Mouse (Mus musculus): ENCODE measurements at regions not wholly inside any gene's neighbourhood (a gene's known extent, or its start where the extent isn't known, plus 50 kb on each side); places are given as distances from the start of the nearest gene placed in this dataset.
"Not testable (repeated sequence)": the region's sequence is repeated elsewhere in the genome, so short reads cannot be mapped to it uniquely, and the experiment has no call there.

GRCm38 (mm10) chr13:97356923-97357807, 116.3 kb downstream of the Enc1 start:
- no peak for DNase-seq (ENCODE audit: low spot score in 2 of 2)

DNA sequence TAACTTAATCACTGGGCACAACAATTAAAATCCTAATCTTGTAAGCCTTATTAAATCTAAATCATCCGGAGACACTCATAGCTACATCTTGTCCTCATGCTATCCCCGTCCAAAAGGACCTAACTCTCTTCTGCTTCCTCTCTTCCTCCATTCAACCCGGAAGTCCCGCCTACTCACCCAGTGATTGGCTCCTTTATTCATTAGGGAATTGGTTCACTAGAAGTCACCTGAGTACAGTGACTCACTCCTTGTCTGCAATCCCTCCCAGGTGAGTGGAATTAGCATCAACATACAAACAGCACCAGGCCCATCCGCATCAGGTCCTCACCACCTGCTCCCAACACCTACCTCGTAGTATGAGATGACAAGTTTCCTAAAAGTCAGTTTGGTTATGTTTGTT, 114.5 kb downstream of the Enc1 start:
- DNase-seq (ENCODE audit: low spot score in 2 of 2) = not testable (repeated sequence)

- DNase-seq (ENCODE audit: low spot score in 2 of 2) = no peak
Measured at GRCm38 (mm10) chr13:97347696-97348095, 106.8 kb downstream of the Enc1 start.

- DNase-seq (ENCODE audit: low spot score in 2 of 2) = no peak
Measured at GRCm38 (mm10) chr13:97341218-97341889, 100.4 kb downstream of the Enc1 start.

DNA sequence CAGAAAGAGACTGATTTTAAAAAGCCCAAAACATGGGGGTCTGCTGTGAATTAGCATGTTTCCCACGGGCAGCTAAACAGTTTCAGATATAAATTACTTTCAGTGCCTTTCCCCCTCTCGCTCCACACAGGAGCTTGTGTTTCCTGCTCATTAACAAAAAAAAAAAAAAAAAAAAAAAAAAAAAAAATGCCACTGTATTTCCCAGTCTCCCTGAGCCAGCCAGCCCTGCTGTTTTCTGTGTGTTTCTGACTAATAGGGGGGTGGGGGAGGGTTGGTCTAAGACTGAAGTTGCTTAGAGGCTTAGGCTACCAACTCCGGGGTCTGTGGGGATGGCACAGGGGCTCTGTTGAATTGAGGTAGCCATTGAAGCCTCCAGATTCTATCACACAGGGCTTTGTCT, 97.0 kb downstream of the Enc1 start:
- no peak for DNase-seq (ENCODE audit: low spot score in 2 of 2)

DNA sequence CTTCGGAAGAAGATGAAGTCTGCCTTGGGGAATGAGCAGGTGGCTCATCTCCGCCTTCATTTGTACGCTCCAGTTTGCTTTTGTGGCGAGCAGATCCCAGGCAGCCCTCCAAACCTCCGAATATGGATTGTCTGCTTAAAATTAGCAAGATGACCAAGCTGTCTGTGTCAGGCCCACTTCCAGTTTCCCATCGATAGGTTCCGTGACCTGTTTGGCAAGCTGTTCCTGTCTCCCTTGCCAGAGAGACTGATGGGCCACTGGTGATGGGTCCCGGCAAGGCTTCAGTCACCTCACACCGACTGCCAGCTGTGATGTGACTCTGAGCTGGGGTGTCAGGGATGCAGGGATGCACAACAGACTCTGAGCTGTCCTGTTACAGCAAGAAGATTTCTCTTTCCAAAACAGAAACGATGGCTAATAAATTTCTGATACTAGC, 96.4 kb downstream of the Enc1 start:
- no peak for DNase-seq (ENCODE audit: low spot score in 2 of 2)

DNA sequence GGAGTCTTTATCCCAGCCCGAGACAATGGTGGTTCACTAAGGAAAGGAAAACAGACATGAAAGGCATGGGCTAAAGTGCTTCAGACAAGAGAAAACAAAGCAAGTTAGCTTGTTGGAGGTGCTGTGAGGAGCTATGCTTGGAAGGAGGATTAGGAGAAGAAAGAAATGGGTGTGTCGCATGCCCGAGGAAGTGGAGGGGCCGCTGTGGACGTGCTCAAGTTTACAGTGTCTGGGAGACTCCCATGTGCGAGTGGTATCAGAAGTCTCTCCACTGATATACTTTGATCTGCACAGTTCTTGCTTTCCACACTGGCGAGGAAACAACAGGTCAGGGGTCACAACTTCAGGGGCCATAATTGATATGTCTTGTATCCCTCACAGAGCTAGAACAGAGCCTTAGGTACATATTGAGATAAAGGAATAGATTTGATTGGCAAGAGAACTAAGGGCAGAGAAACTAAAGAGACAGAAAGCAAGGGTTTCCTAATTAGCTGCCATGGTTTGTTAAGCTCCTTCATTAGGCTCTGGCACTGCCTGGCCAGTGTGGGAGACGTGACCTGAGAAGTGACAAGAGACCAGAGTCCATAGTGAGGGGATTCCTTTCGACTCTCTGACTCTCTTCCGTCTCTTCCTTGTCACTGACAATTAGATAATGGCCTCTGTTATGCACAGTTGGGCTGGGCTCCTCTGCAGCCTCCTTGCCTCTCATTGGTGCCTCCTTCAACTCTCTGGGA, 93.1 kb downstream of the Enc1 start:
- DNase-seq (ENCODE audit: low spot score in 2 of 2) = no peak

DNA sequence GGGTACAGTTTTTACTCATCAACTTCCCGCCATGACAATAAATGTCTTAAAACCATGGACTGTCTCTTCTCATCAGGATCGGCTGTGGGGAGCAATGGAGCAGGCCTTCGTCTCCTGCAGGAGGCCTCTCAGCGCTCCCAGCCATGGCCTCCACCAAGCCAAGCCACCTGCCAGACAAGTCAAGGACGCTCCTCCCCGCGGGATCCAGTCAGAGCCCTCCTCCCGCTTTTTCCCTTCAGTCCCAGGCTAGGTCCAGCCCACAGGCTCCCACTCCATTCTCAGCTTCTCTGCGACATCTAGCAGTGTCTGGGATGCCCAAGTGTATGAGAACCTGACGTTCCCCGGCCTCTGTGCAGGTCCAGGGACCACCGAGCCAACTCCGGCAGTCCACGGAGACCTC, 90.2 kb downstream of the Enc1 start:
- no peak for DNase-seq (ENCODE audit: low spot score in 2 of 2)

GRCm38 (mm10) chr13:97321307-97321706, 80.4 kb downstream of the Enc1 start:
- DNase-seq (ENCODE audit: low spot score in 2 of 2) = not testable (repeated sequence)

GRCm38 (mm10) chr13:97320756-97321155, 79.9 kb downstream of the Enc1 start:
- no peak for DNase-seq (ENCODE audit: low spot score in 2 of 2)

DNA sequence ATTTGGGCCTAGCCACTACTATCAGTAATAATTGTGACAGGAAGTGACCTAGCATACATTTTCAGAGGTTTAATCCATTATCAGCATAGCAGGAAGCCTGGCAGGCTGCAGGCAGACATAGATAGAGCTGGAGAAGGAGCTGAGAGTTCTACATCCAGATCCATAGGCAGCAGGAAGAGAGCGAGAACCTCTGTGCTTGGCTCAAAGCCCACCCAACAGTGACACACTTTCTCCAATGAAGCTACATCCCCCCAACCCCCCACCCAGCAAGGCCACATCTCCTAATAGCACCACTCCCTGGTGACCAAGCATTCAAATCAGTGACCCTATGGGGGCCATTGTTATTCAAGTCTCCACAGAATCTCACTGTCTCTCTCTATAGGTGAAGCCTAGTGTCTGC, 79.4 kb downstream of the Enc1 start:
- DNase-seq (ENCODE audit: low spot score in 2 of 2) = no peak

DNA sequence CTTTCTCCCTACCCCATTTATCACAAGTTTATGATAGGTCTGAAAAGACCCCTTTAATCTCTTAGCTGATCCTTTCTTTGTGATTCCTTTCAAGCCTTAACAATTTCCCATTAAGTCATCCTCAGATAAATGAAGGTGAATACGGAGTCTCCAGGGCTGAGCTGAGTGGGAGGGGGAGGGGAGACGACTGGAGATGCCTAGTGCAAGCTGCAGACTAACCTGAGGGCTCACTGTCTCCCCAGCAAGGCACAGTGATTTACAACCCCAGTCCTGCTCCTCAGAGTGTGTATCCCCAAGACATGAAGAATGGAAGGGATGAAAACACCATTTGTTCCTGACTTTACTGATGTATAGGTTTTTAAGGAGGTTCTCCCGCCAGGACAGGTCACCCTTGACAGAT, 76.7 kb downstream of the Enc1 start:
- DNase-seq (ENCODE audit: low spot score in 2 of 2) = no peak

- no peak for DNase-seq (ENCODE audit: low spot score in 2 of 2)
Measured at GRCm38 (mm10) chr13:97312420-97313370, 71.8 kb downstream of the Enc1 start.

GRCm38 (mm10) chr13:97311340-97311739, 70.4 kb downstream of the Enc1 start:
- DNase-seq (ENCODE audit: low spot score in 2 of 2) = no peak

GRCm38 (mm10) chr13:97310855-97311189, 69.9 kb downstream of the Enc1 start:
- no peak for DNase-seq (ENCODE audit: low spot score in 2 of 2)

DNA sequence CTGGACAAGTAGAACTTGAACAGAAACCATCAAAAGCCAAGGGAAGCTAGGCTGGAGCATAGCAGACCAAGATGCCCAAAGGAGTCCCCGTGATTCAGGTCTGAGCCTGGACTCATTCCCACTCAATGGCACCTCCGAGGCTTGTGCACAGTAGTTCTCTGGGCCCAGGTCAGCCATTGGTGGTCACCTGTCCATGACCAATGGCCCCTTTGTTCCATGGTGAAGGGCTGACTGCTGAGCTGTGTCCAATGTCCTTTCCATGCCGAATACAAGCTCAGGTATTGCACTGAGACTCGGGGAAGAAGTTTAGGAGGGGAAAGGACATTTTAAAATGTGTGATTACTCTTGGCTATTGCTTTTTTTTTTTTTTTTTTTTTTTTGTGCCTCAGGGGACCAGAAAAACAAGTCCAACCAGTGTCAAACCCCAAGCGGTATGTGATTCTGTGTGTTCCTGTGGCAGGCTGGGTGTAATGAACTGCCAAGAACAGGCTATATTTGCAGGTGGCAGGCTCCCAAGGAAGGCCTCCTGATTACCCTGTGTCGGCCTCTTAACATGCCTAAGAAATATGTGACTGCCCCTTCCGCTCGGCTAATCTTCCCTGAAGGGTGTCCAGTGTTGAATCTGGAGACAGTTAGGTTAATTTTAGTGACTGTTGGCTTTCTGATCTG, 69.4 kb downstream of the Enc1 start:
- DNase-seq (ENCODE audit: low spot score in 2 of 2) = no peak

- no peak for DNase-seq (ENCODE audit: low spot score in 2 of 2)
Measured at GRCm38 (mm10) chr13:97309411-97309810, 68.5 kb downstream of the Enc1 start.

- no peak for DNase-seq (ENCODE audit: low spot score in 2 of 2)
Measured at GRCm38 (mm10) chr13:97308431-97308830, 67.5 kb downstream of the Enc1 start.

All from spleen, postnatal 10 days (tissue).